Mouse (Mus musculus): ENCODE measurements at regions not wholly inside any gene's neighbourhood (a gene's known extent, or its start where the extent isn't known, plus 50 kb on each side); places are given as distances from the start of the nearest gene placed in this dataset.

DNA sequence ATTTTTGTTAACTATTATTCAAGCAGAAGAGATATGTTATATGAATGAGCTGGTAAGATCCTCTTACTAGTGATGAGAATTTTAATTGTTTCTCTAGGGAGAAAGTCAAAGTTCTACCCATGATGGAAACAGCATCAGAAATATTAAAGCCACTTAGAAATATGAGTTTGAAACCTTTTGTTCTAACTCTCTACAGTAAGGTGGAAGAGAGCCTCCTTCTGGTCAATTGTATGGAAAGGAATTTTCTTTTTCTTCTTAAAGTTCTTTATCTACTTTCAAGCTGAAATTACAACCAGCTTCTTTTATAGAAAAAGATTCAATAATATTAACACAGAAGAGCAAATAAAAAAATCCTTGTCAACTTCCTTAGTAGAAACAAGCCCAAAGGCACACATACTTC lies 94.4 kb upstream of the E2f7 start:
- peak; percentile 28 for TF ChIP-seq CTCF (IDR thresholded peaks at IDR 0.05; ENCODE audit: low read depth)
- no peak for TF ChIP-seq EP300 (IDR thresholded peaks at IDR 0.05; ENCODE audit: low read depth)

Measured in heart, postnatal 0 days (tissue).